Mouse (Mus musculus): ENCODE measurements at regions not wholly inside any gene's neighbourhood (a gene's known extent, or its start where the extent isn't known, plus 50 kb on each side); places are given as distances from the start of the nearest gene placed in this dataset.
"Not testable (repeated sequence)": the region's sequence is repeated elsewhere in the genome, so short reads cannot be mapped to it uniquely, and the experiment has no call there.

DNA sequence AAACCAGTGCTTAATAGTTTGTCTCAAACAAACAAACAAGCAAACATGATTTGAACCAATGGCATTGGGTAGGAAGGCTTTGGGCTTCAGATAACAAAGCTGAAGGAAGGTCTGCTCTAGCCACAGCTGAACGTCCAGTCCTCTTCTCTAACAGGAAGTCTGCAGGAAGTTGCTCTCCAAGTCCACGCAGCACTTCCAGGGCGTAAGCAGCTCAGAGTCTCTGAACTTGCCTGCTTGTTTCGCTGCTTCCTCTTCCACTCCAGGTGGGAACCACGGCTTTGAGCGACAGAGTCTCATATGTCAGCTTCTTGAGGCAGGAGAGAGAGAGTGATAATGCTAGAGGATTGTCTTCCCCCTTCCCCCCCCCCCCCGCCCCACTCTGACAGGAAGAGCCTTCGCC lies 123.6 kb downstream of the Tnfrsf21 start:
- DNase-seq: no peak

DNA sequence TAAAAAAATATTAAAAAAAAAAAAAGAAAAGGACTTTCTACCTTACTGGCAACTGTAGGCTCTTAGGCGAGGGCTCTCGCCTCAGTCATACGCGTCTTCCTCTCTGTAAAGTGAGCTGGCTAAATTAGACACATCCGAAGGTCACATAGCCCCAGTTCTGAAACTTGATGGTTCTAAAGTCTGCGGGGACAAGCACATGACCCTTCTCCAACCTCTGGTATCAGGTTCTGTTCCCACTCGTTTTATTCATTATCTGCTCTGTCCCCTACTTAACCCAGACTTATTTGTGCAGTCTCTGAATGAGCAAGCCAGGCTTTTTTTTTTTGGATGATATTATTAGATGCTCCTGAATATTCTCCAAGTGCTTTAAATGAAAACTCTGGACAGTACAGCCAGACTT lies 125.4 kb downstream of the Tnfrsf21 start:
- DNase-seq: no peak

DNA sequence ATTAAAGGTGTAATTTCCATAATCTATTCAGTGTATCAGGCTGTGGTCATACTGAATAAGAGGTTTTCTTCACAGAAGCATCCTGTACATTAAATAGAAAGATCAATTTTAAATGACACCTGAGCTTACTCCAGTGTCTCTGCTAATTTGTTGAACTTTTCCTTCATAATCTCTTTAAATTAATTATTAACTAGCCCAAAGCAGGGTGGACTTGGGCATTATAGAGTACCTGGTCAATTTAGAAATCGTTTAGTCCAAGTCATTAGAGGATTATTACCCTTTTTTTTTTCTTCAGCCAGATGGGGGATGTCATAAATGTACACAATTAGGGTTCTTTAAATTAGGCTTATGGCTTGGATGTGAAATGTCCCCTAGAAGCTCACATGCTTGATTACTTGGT lies 124.4 kb upstream of the Adgrf1 start:
- DNase-seq: no peak

DNA sequence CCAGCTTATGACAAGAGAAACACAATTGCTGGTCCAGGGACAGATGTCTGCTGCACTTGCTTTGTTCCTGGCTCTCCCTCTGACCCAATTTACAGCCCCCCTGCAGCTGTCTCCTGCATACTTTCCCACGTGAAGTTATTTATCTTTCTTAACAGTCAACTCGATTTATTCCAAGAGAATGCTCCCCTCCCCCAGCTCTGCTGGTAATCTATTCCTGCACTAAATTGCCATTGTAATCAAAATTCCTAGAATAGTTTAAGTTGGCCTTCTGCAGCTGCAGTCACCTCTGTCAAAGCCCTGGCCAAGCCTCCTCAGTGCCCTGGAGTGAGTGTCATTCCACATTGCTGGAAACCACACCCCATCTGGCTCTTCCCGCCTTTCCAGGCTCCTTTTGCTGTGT lies 122.2 kb upstream of the Adgrf1 start:
- DNase-seq: no peak

DNA sequence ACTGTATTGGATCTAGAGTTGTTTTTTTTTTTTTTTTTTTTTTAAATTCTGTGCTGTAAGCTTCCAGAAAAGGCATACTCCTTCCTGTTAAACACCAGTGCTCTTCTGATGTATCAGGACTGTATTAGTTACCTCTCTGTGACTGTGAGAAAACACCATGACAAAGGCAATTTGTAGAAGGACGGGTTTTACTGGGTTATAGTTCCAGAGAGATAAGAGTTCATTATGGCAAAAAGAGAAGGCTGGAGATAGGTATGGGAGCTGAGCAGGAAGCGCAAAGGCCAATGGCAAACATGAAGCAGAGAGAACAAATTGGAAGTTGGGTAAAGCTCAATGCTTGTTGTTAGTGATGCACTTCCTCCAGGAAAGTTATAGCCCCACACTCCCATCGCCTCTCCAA lies 117.5 kb upstream of the Adgrf1 start:
- no peak for DNase-seq

DNA sequence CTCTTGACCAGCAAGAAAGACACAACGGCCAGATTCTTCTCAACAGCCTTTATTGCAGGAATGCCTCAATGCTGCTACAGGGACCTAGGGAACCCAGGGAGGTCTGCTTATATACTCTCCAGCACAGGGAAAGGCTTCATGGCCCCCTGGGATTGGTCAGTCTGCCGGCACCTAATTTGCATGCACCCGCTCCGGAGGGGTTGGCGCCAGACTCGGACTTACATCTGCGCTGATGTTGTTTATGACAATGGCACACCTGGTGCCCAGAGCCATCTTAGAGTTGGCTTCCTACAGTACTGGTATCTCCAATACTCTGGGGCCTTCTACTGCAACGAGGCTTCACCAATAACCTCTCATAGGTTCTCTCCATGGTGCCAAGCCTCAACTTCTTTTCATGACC lies 114.9 kb upstream of the Adgrf1 start:
- DNase-seq: not testable (repeated sequence)

DNA sequence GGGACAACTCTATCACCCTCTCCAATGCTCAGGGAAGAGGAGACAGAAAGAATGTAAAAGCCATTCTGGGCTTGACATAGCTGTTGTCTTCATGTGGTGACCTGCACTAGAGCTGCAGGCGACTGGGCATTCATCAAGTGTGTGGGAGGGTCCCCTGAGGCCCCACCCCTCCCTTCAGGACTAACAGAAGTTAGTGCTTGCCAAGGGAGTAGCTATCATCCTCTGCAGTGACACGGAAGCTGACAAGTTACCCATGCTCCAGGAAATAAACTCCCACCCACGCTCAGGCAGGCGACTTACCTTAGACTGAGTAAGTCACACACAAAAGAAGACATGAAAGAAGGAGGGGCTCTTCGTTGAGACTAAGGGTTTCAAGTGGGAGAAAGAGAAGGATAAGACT lies 114.0 kb upstream of the Adgrf1 start:
- no peak for DNase-seq

DNA sequence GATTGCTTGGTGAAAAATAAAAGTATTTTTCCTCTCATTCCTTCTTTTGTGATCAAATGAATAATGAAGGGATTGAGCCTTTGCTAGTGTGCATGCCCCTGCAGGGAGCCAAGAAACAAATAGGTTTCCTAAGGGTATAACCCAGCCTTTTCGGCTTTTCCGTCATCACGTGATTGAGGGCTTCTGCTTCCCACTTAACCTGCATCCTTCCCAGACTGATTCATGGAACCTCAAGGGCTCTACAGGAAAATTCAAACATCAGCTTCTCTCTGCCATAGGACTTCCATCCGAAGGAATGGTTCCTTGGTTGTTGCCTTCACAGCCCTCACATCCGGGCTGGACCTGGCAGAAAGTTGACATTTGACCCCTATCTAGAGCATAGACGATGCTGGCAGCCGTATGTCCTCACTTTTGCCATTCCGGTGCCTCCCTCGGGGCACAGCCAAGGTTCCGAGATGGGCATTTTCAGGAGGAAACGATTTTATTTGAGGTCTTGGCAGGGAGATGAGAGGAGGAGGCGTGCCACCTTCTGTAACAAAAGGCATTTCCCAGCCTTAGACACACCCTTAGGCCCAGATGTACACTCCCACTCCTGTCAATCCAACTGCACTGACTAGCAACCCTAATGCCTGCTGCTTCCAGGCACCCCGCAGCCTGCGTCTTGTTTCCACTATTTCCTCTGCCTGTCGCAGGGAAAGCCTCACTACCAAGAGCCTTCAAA lies 112.2 kb upstream of the Adgrf1 start:
- peak; percentile 42 for DNase-seq

DNA sequence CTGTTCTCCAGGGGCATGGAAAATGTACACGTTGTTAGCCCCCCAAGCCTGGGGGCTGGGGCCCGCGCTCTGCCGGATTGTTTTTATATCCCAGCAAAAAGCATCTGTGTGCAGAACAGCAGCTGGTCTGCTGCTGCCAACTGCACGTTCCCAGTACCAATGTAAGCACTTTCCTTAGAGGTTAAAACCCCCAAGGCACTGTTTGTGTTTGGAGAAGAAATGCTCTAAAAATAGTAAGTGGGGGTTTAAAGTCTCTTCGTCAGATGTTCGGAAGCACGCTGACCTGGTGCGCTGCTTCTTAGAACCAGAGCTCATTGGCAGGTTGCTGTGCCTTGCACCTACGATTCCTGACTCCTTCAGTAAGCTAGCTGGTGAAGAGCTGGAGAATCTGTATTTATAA lies 111.4 kb upstream of the Adgrf1 start:
- DNase-seq: no peak

DNA sequence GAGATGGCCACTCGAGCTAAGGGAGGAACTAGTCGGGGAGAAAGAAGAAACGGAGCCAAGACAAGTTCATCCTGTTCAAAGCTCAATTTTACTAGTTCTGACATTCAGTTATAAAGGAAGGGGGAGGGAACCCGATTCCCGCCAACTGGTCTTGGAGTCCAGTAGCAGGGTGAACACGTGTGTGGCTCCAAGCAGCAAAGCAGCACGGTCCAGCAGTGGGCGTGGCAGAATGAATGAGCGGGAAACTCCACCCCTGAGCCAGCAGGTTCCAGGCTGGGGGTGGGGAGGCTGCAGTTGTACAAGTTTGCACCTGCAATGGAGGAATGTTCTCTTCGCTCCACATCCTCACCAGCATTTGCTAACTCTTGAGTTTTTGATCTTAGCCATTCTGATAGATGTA lies 108.8 kb upstream of the Adgrf1 start:
- peak; percentile 36 for DNase-seq

DNA sequence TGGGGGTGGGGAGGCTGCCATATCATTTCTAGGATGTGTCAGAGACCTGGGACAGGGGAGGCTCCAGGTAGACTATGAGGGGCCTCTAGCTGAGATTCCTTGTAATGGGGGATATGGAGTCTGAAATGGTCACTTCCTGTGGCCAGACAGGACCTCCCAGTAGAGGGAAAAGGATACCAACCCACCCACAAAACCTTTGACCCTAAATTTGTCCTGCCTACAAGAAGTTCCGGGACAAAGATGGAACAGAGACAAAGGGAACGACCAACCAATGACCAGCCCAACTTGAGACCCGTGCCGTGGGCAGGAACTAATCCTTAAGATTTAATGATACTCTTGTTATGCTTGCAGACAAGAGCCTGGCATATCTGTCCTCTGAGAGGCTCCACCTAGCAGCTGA lies 107.0 kb upstream of the Adgrf1 start:
- no peak for DNase-seq

DNA sequence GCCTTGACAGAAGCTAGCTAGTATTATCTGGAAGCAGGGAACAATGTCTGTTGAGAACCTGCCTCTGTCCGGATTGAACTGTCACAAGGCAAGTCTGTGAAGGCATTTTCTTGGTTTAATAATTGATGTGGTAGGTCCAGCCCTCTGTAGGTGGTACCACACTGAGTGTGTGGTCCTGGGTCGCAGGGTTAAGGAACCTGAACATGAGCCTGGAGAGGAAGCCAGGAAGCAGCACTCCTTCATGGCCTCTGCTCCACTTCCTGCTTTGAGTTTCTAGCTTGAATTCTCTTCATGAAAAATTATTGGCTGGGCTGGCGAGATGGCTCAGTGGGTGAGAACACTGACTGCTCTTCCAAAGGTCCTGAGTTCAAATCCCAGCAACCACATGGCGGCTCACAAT lies 104.0 kb upstream of the Adgrf1 start:
- DNase-seq: no peak

DNA sequence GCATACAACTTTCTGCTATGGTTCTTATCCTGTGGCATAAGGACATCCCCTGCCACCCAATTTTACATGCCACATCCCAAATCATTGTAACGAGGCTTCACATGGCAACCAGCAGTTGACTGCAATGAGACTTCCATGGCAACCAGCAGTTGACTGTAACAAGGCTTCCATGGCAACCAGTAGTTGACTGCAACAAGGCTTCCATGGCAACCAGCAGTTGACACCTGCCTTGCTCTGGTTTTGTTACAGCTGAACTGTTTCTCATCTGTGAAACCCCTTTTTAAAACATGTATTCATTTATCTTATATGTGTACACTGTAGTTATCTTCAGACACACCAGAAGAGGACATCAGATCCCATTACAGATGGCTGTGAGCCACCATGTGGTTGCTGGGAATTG lies 100.7 kb upstream of the Adgrf1 start:
- no peak for DNase-seq

DNA sequence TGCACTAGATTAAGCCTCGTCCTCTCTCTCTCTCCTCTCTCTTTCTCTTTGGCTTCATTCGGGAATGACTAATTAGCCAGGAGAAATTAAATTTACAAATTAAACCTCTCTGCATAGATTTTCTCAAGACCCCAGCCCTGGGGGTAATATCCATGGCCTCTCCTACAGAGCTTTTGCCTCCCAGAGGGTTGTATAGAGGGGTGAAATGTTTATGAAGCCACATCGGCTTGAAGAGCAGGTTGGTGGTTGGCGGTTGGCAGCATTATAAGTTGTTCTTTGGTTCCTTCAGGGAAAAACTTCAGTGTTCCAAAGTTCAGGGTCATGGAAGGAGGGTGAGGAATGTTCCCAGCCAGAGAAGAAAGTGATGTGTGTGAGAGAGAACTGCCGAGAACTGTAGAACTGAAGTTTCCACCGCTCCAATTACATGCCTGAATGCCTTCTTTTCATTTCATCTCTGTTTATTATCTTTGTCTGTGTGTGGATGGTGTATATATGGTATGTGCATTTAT lies 97.4 kb upstream of the Adgrf1 start:
- no peak for DNase-seq

DNA sequence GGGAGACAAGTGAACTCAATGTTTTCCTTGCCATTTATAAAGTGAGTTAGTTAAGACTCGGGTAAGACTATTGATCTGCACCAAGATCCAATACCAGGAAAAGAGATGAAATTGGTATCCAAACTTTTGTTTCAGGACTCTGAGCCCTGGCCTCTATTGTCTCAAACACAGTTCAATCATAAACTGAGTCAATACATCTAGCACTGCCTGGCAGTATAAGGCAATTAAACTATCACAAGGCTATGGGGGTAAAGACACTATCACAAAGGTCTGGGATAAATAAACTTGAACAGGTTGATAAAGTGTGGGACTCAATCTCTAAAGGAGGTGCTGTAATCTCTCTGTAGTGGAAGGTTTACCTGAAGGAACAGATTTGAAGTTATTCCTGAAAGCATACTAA lies 95.3 kb upstream of the Adgrf1 start:
- no peak for DNase-seq

DNA sequence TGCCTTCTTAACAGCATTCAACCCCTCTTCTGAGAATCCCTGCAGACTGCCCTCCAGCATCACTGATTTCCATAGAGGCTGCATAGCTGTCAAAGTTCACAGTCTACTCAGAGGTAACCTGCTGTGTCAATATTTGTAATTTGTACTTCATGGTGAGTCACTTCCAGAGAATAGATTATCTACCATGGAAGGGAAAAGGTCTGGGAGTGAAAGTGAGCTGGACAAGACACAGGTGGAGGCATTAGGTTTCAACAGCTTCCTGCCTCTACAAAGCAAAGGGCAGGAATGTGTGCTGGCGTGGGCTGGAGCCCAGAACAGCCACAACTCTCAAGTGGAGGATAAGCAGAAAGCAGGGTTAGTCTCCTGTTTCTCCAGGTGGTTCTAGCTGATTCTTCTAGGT lies 92.9 kb upstream of the Adgrf1 start:
- peak; percentile 24 for DNase-seq

DNA sequence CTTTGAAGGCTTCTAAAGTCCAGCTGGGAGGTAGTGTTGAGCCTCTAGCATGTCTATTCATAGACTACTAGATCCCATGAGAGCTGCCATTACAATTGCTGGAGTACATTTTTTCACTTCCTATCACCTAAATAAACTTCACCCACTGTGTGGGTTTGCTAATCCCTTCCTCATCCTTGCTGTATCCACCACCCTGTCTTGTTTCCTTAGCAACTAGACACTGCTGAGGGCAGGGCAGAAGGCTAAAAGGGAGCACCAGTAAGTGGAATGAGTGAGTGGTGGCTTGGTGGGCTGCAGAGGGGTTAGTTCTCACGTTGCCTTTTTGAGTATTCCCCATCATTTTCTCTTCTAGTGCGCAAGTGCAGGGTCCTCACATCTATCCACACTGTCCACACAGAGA lies 80.1 kb upstream of the Adgrf1 start:
- peak; percentile 6 for DNase-seq

DNA sequence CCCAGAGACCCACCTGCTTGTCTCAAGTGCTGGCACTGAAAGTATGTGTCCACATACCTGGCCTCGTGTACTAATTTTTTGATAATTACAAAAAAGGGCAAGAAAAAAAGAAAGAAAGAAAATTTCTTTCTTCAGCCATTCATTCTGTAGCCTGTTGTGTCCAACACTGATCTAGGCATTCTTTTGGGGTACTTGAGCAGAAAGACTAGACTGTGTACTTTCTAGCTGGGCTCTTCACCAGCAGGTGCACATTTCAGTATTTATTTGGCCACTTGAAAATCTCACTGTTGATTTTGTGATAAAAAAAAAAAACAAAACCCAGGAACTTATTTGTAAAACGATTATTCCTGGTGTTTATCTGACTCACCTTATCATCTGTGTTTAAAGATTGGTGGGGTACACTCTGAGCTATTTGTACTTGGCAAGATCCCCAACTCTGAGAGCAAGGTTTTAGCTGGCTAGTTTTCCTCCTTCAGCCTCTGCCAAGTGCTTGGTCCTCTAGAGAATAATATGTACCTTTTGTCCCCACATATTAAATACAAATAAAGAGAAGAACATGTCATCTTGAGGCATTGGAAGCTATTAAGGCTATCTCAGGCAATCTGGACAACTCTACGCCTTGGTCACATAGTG lies 79.2 kb upstream of the Adgrf1 start:
- DNase-seq: peak; percentile 76

DNA sequence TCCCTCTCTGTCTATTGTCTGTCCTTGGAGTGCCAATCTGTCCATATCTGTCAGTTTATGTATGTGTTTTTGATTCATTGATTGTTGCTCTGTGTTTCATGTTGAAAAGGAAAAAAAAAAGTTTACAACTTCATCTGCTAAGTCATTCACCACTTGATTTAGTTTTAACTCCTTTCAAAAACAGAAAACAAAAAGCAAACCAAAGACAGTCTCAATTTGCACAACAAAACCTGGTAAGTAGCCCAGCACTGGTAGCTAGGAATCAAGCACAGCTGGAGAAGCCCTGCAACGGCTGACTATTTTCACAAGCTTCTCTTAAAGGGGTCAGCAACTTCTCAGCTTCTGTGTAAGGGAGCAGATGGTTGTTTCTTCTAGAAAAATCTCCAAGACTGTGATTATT lies 72.9 kb upstream of the Adgrf1 start:
- no peak for DNase-seq

DNA sequence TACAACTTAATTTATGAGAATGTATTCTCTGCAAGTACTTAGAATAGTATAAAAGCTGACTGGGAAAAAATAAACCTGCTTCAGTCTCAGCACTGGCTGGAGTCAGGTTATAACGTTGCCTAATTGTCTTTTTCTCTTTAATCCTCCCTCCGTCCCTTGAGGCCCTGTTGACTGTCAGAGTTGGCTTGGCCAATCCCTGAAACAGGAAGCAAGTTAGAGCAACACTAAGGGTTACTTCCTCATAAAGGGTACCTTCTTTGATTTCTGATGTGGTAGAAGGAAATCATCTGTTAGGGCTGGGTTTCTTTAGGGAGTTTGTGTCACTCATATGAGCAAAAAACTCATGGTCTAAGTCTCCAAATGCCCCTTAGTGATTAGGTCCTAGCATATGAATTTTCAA lies 69.3 kb upstream of the Adgrf1 start:
- DNase-seq: no peak

DNA sequence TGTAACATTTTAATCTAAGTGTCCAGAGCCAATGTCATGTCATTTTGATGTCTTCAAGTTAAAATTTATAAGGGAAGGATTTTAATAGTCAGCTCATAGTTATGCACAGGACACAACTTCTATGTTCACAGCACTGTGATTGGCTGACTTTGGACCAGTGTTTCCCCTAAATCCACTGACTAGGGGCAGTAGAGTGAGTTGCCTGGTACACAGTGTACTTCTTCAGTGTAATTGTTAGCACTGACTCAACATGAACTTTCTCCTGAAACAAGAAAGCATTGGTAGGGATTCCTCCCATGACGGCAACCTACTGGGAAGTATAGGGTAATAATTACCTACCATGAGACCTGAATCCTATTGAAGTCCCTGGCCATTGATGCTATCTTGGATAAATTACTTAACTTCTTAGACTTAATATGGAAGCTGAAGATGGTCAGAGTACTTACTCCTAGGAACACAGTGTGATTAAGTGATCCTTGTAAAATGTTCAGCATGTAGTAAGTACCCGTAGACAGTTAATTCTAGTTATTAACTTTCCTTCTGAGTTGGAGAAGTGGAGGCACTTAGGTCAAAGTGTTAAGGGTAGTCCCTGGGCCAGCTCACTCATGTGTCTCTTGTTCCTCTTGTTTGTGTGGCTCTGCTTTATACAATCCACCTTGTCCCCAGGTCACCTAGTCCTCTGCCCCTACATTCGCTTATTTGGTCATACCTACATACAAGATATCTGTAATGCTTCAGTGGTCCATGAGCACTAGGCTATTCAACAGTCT lies 63.2 kb upstream of the Adgrf1 start:
- DNase-seq: no peak

DNA sequence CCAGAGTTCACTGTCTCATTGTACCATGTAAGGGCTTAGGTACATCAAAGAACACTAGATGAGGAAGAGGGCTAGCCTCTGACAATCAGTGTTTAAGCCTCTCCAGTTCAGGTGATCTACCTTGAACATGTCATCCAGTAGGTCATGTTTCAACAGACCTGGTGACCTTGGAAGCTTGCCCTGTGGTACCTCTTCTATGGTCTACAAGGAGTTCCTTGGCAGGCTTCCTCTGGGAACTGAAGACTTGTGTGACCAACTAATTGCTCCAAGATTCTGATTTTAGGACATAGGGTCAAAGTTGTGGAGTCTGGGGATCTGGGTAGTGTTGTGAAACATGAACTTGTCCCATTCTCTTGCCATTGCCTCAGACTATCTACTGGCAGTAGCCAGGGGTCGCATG lies 60.4 kb upstream of the Adgrf1 start:
- peak; percentile 59 for DNase-seq

DNA sequence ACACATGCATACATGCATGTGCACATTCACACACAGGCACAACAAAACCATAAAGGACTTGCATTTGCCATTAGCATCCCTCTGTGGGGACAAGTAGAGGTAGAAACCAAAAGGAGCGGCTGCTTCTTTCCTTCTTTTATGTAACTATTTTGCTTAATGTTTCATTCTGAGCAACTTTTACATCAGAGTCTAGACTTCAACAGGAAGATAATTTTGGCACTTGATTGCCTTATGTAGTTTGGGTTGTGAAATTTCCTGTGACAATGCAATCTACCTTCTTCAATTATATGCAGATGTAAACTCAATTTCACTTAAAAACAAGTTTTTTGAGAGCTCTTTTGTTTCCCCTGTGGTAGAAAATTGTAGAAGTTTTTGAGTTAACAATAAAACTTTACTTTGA lies 56.1 kb upstream of the Adgrf1 start:
- no peak for DNase-seq

DNA sequence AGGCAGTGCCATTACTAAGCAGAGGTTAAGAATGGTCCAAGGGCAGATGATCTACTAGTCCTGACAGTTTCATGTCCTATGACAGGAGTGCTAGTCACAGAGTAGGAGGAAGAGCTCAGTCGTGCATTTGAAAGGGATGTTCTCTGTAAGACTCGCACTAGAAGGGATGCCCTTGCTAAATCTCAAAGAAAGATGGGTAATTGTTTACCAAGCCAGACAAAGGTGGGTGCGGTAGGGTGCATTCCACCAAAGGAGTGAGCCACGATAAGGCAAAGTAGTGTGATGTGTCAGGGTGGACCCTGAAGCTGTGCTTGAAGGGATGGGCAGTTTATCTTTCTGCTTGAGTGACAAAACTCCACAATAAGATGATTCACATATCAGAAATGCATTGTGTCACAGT lies 50.5 kb upstream of the Adgrf1 start:
- DNase-seq: no peak
